Mouse (Mus musculus): ENCODE results near the gene Wdr24.

GRCm38 (mm10) chr17:25806507-25806906 is 16.9 kb upstream of the Wdr24 start:
- TF ChIP-seq POLR2A (IDR thresholded peaks at IDR 0.05; ENCODE audit: low read depth, low read length) (no peak), CTCF (IDR thresholded peaks at IDR 0.05; ENCODE audit: borderline replicate concordance, insufficient read depth, low read length) (no peak)
